Mouse (Mus musculus) R1 (cell line): Measurements from ENCODE around the gene Eif1b.

Source experiments
- DNase-seq: peaks from one replicate; pipeline ENCODE4 v3.0.0-alpha.2; 2018; ENCODE audit warnings: low read depth, low spot score

The Eif1b gene

GRCm38 (mm10) chr9:120492010-120492399, at the start of gene Eif1b:
Eif1b (plus strand) TSS chr9:120492232.
- DNase-seq: peak; percentile 66

GRCm38 (mm10) chr9:120444642-120445041, 47.4 kb upstream of the Eif1b start:
- no peak for DNase-seq

GRCm38 (mm10) chr9:120449696-120450329, 42.2 kb upstream of the Eif1b start:
- no peak for DNase-seq

GRCm38 (mm10) chr9:120455768-120456655, 36.0 kb upstream of the Eif1b start:
- DNase-seq: peak; percentile 46

GRCm38 (mm10) chr9:120470431-120470830, 21.6 kb upstream of the Eif1b start:
- DNase-seq: no peak

- no peak for DNase-seq
Observed at GRCm38 (mm10) chr9:120481644-120482043, 10.4 kb upstream of the Eif1b start.

- DNase-seq: no peak
Observed at GRCm38 (mm10) chr9:120482382-120482781, 9.7 kb upstream of the Eif1b start.

- DNase-seq: no peak
Observed at GRCm38 (mm10) chr9:120483101-120483500, 8.9 kb upstream of the Eif1b start.

- DNase-seq: no peak
Observed at GRCm38 (mm10) chr9:120487076-120487475, 5.0 kb upstream of the Eif1b start.

- peak; percentile 18 for DNase-seq
Observed at GRCm38 (mm10) chr9:120491509-120491908, 523 bp upstream of the Eif1b start.

- peak; percentile 46 for DNase-seq
Observed at GRCm38 (mm10) chr9:120492400-120493351, 644 bp downstream of the Eif1b start.

- DNase-seq: no peak
Observed at GRCm38 (mm10) chr9:120493781-120494180, 1.7 kb downstream of the Eif1b start.

- DNase-seq: peak; percentile 70
Observed at GRCm38 (mm10) chr9:120496691-120497090, 4.7 kb downstream of the Eif1b start.

- DNase-seq: no peak
Observed at GRCm38 (mm10) chr9:120497983-120498382, 6.0 kb downstream of the Eif1b start.

- peak; percentile 42 for DNase-seq
Observed at GRCm38 (mm10) chr9:120501191-120501902, 9.3 kb downstream of the Eif1b start.

- peak; percentile 87 for DNase-seq
Observed at GRCm38 (mm10) chr9:120502013-120502412, 10.0 kb downstream of the Eif1b start.

- no peak for DNase-seq
Observed at GRCm38 (mm10) chr9:120504423-120504822, 12.4 kb downstream of the Eif1b start.

- DNase-seq: peak; percentile 39
Observed at GRCm38 (mm10) chr9:120511781-120512180, 19.7 kb downstream of the Eif1b start.

GRCm38 (mm10) chr9:120516720-120517119, 24.7 kb downstream of the Eif1b start:
- DNase-seq: peak; percentile 40

GRCm38 (mm10) chr9:120518946-120519345, 26.9 kb downstream of the Eif1b start:
- peak; percentile 79 for DNase-seq
